Mouse (Mus musculus) embryonic fibroblast, embryonic 13.5 days (primary cell): ENCODE results near the gene Fam111a.

Experiments
- CTCF ChIP-seq: IDR thresholded peaks from 2 replicates; pipeline ENCODE4 v1.5.1; 2011; ENCODE audit warnings: mild to moderate bottlenecking, control low read depth, low read length, moderate library complexity, borderline replicate concordance; ENCODE audit not compliant: insufficient read depth
- POLR2A ChIP-seq: IDR thresholded peaks from 2 replicates; pipeline ENCODE4 v1.6.1; 2011; ENCODE audit warnings: low read depth, mild to moderate bottlenecking, control low read depth, low read length, moderate library complexity

DNA sequence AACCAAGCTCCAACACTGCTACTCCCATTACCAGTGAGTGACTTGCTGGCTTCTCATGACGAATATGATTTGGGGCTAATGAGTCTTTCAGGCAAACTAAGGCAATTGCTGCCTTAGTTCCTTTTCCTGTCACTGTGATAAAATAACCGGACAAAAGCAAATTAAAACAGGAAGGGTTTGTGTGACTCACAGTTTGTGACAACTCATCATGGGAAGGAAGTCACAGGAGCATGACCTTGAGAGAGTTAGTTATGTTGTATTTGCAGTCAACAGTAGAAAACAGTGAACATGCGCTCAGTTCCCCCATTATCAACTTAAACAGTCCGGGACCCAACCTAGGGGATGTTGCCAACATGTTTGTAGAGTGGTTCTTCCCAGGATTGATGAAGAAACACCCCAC is 39.8 kb downstream of the Fam111a start:
- TF ChIP-seq CTCF (no peak), POLR2A (no peak)
